In genomic region chr11:88933030-88933429, GRCm38 (mm10) we compare ENCODE assay signal across 25 mouse cellular contexts. TPM values are rescaled to one million over a fixed set of nuclear protein-coding genes. Genes with fewer than 3 reads are reported as not detected.
A peak's percentile ranks its signal among the peaks of the same experiment; 100 is the strongest.
DNase-seq lines count a peak whose midpoint lies in the region; TF ChIP-seq lines count a peak whose summit lies in the region.
"Had no signal": no experiment of that assay in that cellular context is flagged by ENCODE, and none has a peak within 500 bp of the region (broad histone marks: within the 10 kb centered on the region; RNA-seq: fewer than 3 reads in every experiment).

No protein-coding gene starts in this region.

- TF ChIP-seq POLR2A in ES-Bruce4 (IDR thresholded peaks at IDR 0.05; ENCODE audit: insufficient read depth, low read length), result no peak

- in situ Hi-C loops in ES-E14 (cut with MboI; ENCODE audit: low sequenced_read_pairs in 2 of 2, unreplicated experiment in 2 of 2), result no loop called here

- H3K27ac ChIP-seq in ES-Bruce4 (ENCODE audit: insufficient read depth, low read length), result peak overlapping the region; percentile 59
- H3K27ac ChIP-seq in ES-E14 (ENCODE audit: insufficient read depth, low read depth, low read length, poor library complexity, severe bottlenecking), result peak overlapping the region; percentile 62
- H3K27ac ChIP-seq: embryonic facial prominence, embryonic 10.5 days; embryonic facial prominence, embryonic 12.5 days; forebrain, embryonic 13.5 days; forebrain, embryonic 15.5 days had no signal

- peaks cover 77% of the 10 kb centered on the region for H3K36me3 ChIP-seq in E14TG2a.4 (ENCODE audit: insufficient read depth, low read length)
- peaks cover 74% of the 10 kb centered on the region for H3K36me3 ChIP-seq in ES-Bruce4 (ENCODE audit: control insufficient read depth, insufficient read depth, low read length, poor library complexity, severe bottlenecking)
- peaks cover 59% of the 10 kb centered on the region for H3K36me3 ChIP-seq in ES-E14 (ENCODE audit: control insufficient read depth, insufficient read depth, low read length, poor library complexity, severe bottlenecking)

- DNase-seq in ES-E14 (ENCODE audit: low read depth, low spot score), result no peak
- no peak for DNase-seq in kidney, postnatal 4 days
- no peak for DNase-seq in layer of hippocampus, postnatal 25 days (ENCODE audit: extremely low spot score in 1 of 2, low spot score in 1 of 2)
- DNase-seq in lung, postnatal 4 days, result no peak
- DNase-seq: adrenal gland, adult 8-10 months; adrenal gland, postnatal 14 days; adrenal gland, postnatal 36 days; cerebellum, adult 11-12 months; cerebellum, adult 2 months; cerebellum, adult 9-10 months; cerebellum, postnatal 10 days; cerebellum, postnatal 25 days; forebrain, postnatal 0 days had no signal

- H3K9ac ChIP-seq in ES-Bruce4 (ENCODE audit: low read depth, poor library complexity, severe bottlenecking) (no peak overlapping the region), ES-E14 (ENCODE audit: insufficient read depth, low read depth, low read length, poor library complexity, severe bottlenecking) (peak overlapping the region; percentile 31; the same call in 1 of the 2 replicates)
- H3K9ac ChIP-seq: embryonic facial prominence, embryonic 12.5 days; forebrain, embryonic 13.5 days; forebrain, embryonic 15.5 days; forebrain, postnatal 0 days had no signal

- H3K9me3 ChIP-seq in E14TG2a.4 (ENCODE audit: low read length), result no peaks in the 10 kb centered on the region
- H3K9me3 ChIP-seq in ES-Bruce4 (replicated peaks; ENCODE audit: control insufficient read depth, insufficient read depth, low read length, poor library complexity, severe bottlenecking), result peaks cover 16% of the 10 kb centered on the region
- no peaks in the 10 kb centered on the region for H3K9me3 ChIP-seq in ES-E14 (ENCODE audit: control insufficient read depth, insufficient read depth, low read depth, low read length)
- H3K9me3 ChIP-seq: embryonic facial prominence, embryonic 10.5 days; embryonic facial prominence, embryonic 12.5 days; forebrain, embryonic 13.5 days; forebrain, embryonic 15.5 days had no signal

- H3K4me1 ChIP-seq in E14TG2a.4 (replicated peaks; ENCODE audit: low read depth, low read length) (peaks cover 80% of the 10 kb centered on the region), ES-Bruce4 (ENCODE audit: control insufficient read depth, insufficient read depth, low read length) (peaks cover 2% of the 10 kb centered on the region), ES-E14 (ENCODE audit: control insufficient read depth in 2 of 2, insufficient read depth in 2 of 2, low read length in 2 of 2, poor library complexity in 1 of 2) (peaks cover 15 to 36% of the 10 kb centered on the region in 2 experiments)
- H3K4me1 ChIP-seq: embryonic facial prominence, embryonic 10.5 days; embryonic facial prominence, embryonic 12.5 days; forebrain, embryonic 13.5 days; forebrain, embryonic 15.5 days had no signal

- no peak for TF ChIP-seq CTCF in E14TG2a.4 (conservative IDR thresholded peaks at IDR 0.05; ENCODE audit: low read length)
- TF ChIP-seq CTCF in ES-Bruce4 (IDR thresholded peaks at IDR 0.05; ENCODE audit: low read depth, low read length), result no peak

- no peak for TF ChIP-seq EP300 in ES-Bruce4 (IDR thresholded peaks at IDR 0.05; ENCODE audit: insufficient read depth, low read depth, low read length)

- H3K4me3 ChIP-seq in E14TG2a.4 (replicated peaks; ENCODE audit: low read length), result peak overlapping the region; percentile 56
- no peak overlapping the region for H3K4me3 ChIP-seq in ES-Bruce4 (ENCODE audit: low read depth, low read length)
- H3K4me3 ChIP-seq in ES-E14 (ENCODE audit: insufficient read depth in 1 of 2, low read depth in 1 of 2, low read length in 2 of 2, poor library complexity in 1 of 2, severe bottlenecking in 1 of 2), result peak overlapping the region; percentile 0 to 6; a peak in 1 of 4 replicates
- H3K4me3 ChIP-seq: embryonic facial prominence, embryonic 10.5 days; embryonic facial prominence, embryonic 12.5 days; forebrain, embryonic 13.5 days; forebrain, embryonic 15.5 days had no signal

- no peaks in the 10 kb centered on the region for H3K27me3 ChIP-seq in E14TG2a.4 (ENCODE audit: insufficient read depth, low read length)
- H3K27me3 ChIP-seq in ES-Bruce4 (ENCODE audit: control insufficient read depth, insufficient read depth, low read length, poor library complexity, severe bottlenecking), result no peaks in the 10 kb centered on the region
- H3K27me3 ChIP-seq: embryonic facial prominence, embryonic 12.5 days; forebrain, embryonic 13.5 days; forebrain, embryonic 15.5 days had no signal

TF ChIP-seq in ES-E14, 5 proteins besides CTCF, POLR2A, EP300 and RAD21:
- TF ChIP-seq CHD2 (IDR thresholded peaks at IDR 0.05; ENCODE audit: low read depth, low read length), result no peak
- TF ChIP-seq ZC3H11A (IDR thresholded peaks at IDR 0.05; ENCODE audit: borderline replicate concordance, low read depth, low read length), result no peak
TF ChIP-seq in ES-E14: peak in this region for 0.

RNA-seq across cellular contexts. Expression of gene Scpep1, which starts 22.2 kb away (rescaled TPM):
- 186 and 188 TPM in 2 replicates for polyA plus RNA-seq in ES-Bruce4 (2011; ENCODE audit: insufficient read depth, insufficient read length, low read depth, missing spikeins)
- 140 and 208 TPM in 2 replicates for total RNA-seq in ES-E14 (2012; rRNA removed)
- total RNA-seq in layer of hippocampus, postnatal 25 days (2021), result 10 to 100 TPM; 13.7 to 15.7 TPM

RNA-seq across cellular contexts. Expression of gene Elobl, which starts 33.7 kb away (rescaled TPM):
- polyA plus RNA-seq in ES-Bruce4 (2011; ENCODE audit: insufficient read depth, insufficient read length, low read depth, missing spikeins), result 12.6 and 13.8 TPM in 2 replicates
- total RNA-seq in ES-E14 (2012; rRNA removed), result 0.95 and 1.6 TPM in 2 replicates
- total RNA-seq in layer of hippocampus, postnatal 25 days (2021), result not detected
- total RNA-seq: adrenal gland, adult 18-20 months; adrenal gland, adult 8-10 months; adrenal gland, postnatal 14 days; adrenal gland, postnatal 36 days; forebrain, postnatal 0 days had no signal
- polyA plus RNA-seq: activated CD4-positive, CD25-positive, alpha-beta regulatory T cell, adult 4 months; C2C12; cerebellum, adult 2 months; cortical plate, adult 2 months; embryonic facial prominence, embryonic 10.5 days; embryonic facial prominence, embryonic 12.5 days; embryonic facial prominence, embryonic 14.5 days; forebrain, embryonic 11.5 days; forebrain, embryonic 13.5 days; forebrain, embryonic 15.5 days; forebrain, postnatal 0 days had no signal

RNA-seq across cellular contexts. Expression of gene Coil, which starts 37.0 kb away (rescaled TPM):
- 32.7 and 33.5 TPM in 2 replicates for polyA plus RNA-seq in ES-Bruce4 (2011; ENCODE audit: insufficient read depth, insufficient read length, low read depth, missing spikeins)
- total RNA-seq in ES-E14 (2012; rRNA removed), result 28.8 and 37.8 TPM in 2 replicates
- total RNA-seq in layer of hippocampus, postnatal 25 days (2021), result 10 to 100 TPM; 19.5 to 20.0 TPM
